Mouse (Mus musculus) c-Kit-positive CD71-negative TER-119-negative erythroid progenitor cells, embryonic 14.5 days (primary cell): ENCODE measurements around the gene Tenm2.

Experiments used
- DNase-seq: peaks from one replicate; pipeline ENCODE4 v3.0.0-alpha.2; 2013; ENCODE audit warnings: low read depth

Tenm2 gene

GRCm38 (mm10) chr11:36481524-36481923 lies 754.2 kb downstream of the Tenm2 start:
- DNase-seq = no peak

- no peak for DNase-seq
Observed at GRCm38 (mm10) chr11:36481086-36481485, 754.7 kb downstream of the Tenm2 start.

GRCm38 (mm10) chr11:36469811-36470551 lies 765.8 kb downstream of the Tenm2 start:
- no peak for DNase-seq

GRCm38 (mm10) chr11:36458451-36458850 lies 777.3 kb downstream of the Tenm2 start:
- no peak for DNase-seq

GRCm38 (mm10) chr11:36454076-36454475 lies 781.7 kb downstream of the Tenm2 start:
- no peak for DNase-seq

GRCm38 (mm10) chr11:36452436-36452835 lies 783.3 kb downstream of the Tenm2 start:
- no peak for DNase-seq

- no peak for DNase-seq
Observed at GRCm38 (mm10) chr11:36446351-36446750, 789.4 kb downstream of the Tenm2 start.

- DNase-seq = no peak
Observed at GRCm38 (mm10) chr11:36443821-36444220, 791.9 kb downstream of the Tenm2 start.

GRCm38 (mm10) chr11:36441801-36442200 lies 794.0 kb downstream of the Tenm2 start:
- DNase-seq = no peak

- DNase-seq = no peak
Observed at GRCm38 (mm10) chr11:36436251-36436650, 799.5 kb downstream of the Tenm2 start.

GRCm38 (mm10) chr11:36428947-36429346 lies 806.8 kb downstream of the Tenm2 start:
- no peak for DNase-seq

- no peak for DNase-seq
Observed at GRCm38 (mm10) chr11:36424959-36425358, 810.8 kb downstream of the Tenm2 start.

- DNase-seq = no peak
Observed at GRCm38 (mm10) chr11:36420047-36420446, 815.7 kb downstream of the Tenm2 start.

GRCm38 (mm10) chr11:36415244-36415643 lies 820.5 kb downstream of the Tenm2 start:
- no peak for DNase-seq

GRCm38 (mm10) chr11:36410881-36411280 lies 824.9 kb downstream of the Tenm2 start:
- DNase-seq = no peak

- no peak for DNase-seq
Observed at GRCm38 (mm10) chr11:36395803-36396710, 839.7 kb downstream of the Tenm2 start.

- DNase-seq = no peak
Observed at GRCm38 (mm10) chr11:36384696-36385095, 851.1 kb downstream of the Tenm2 start.

- no peak for DNase-seq
Observed at GRCm38 (mm10) chr11:36371814-36372213, 864.0 kb downstream of the Tenm2 start.

GRCm38 (mm10) chr11:36365067-36365466 lies 870.7 kb downstream of the Tenm2 start:
- DNase-seq = no peak

GRCm38 (mm10) chr11:36364441-36364840 lies 871.3 kb downstream of the Tenm2 start:
- DNase-seq = no peak

- no peak for DNase-seq
Observed at GRCm38 (mm10) chr11:36362514-36362913, 873.2 kb downstream of the Tenm2 start.

GRCm38 (mm10) chr11:36353252-36353651 lies 882.5 kb downstream of the Tenm2 start:
- DNase-seq = no peak

- no peak for DNase-seq
Observed at GRCm38 (mm10) chr11:36351752-36352151, 884.0 kb downstream of the Tenm2 start.
